Mouse (Mus musculus): Measurements from ENCODE around the gene Bcl6b. TPM values are rescaled to one million over a fixed set of nuclear protein-coding genes. Genes with fewer than 3 reads are reported as not detected.

The Bcl6b gene
- polyA plus RNA-seq (2012; rRNA removed), result 1.9 and 2.3 TPM in 2 replicates

DNA sequence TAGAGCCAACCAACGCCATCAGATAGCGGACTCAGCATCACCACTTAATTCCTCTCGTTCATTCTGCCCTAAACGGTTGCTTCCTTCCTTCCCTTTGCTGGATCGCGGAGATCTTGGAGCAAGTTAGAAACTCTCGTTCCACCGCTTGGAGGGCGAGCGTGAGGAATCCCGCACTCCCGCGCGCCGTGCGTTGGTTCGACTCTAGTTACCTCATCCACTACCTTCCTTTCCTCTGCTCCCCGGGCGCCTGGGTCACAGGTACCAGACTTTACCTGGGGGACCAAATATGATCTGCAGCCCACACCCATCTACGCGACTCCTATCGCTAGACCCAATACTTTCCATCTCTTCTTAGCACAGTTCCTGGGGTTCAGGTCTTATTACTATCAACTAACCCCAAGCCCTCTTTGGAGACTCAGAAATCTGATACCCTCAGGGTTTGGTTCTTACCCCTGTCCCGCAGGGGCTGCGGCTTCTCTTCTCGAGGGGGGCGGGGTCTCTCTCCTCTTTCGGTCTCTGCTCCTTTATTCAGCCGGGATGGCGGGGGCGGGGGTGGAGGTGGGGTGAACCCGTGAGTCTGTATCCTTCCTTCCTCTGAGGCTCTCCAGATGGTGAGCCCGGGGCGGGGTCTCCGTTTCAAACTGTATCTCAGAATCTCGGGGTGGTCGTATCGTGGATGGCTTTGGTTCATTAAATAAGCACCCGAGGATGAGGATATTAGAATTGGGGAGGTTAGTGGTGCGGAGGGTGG is at the start of gene Bcl6b:
Gene Bcl6b, minus strand, starts transcription at position 539 of the 751 bp plus-strand sequence.
- peaks cover 43% of the 10 kb centered on the region for H3K4me1 ChIP-seq (ENCODE audit: control insufficient read depth, insufficient read depth, low read length)
- peak within 1 kb of the TSS; percentile 76 for H3K27ac ChIP-seq (ENCODE audit: control insufficient read depth, insufficient read depth, low read depth, low read length)
- H3K27me3 ChIP-seq (ENCODE audit: control insufficient read depth, insufficient read depth, low read length), result no peaks in the 10 kb centered on the region; the same call in 1 of the 2 replicates
- no peaks in the 10 kb centered on the region for H3K36me3 ChIP-seq (ENCODE audit: control insufficient read depth, insufficient read depth, low read length)
- TF ChIP-seq CTCF (IDR thresholded peaks at IDR 0.05; ENCODE audit: control insufficient read depth, insufficient read depth, insufficient replicate concordance, low read depth, low read length) (no peak), POLR2A (IDR thresholded peaks at IDR 0.05; ENCODE audit: control insufficient read depth, low read depth, low read length) (peak; percentile 15; the same call in 1 of the 2 replicates)
- peak within 1 kb of the TSS; percentile 84 for H3K4me3 ChIP-seq (ENCODE audit: control insufficient read depth, low read depth, low read length)

DNA sequence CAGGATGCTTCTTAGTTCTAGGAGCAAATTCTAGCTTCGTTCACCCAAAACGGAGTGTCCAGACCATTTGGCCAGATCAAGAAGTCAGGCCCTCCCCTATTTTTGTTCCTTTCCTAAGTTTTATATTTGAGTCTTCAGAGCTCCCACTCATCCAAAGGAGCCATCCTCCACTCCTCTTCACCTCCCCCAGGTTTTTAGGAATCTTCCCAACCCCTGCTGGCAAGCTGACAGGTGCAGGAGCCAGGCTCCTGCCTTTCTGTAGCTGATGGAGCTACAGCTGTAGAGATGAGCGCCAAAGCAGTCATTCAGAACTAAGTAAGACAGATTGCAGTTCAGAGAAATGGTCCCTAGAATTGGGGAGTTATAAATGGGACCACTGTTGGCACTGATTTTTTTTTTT is 49.4 kb upstream of the Bcl6b start:
- TF ChIP-seq CTCF (IDR thresholded peaks at IDR 0.05; ENCODE audit: control insufficient read depth, insufficient read depth, insufficient replicate concordance, low read depth, low read length), result no peak
- TF ChIP-seq POLR2A (IDR thresholded peaks at IDR 0.05; ENCODE audit: control insufficient read depth, low read depth, low read length), result no peak
- H3K4me1 ChIP-seq (ENCODE audit: control insufficient read depth, insufficient read depth, low read length), result no peaks in the 10 kb centered on the region
- no peaks in the 10 kb centered on the region for H3K27me3 ChIP-seq (ENCODE audit: control insufficient read depth, insufficient read depth, low read length)
- no peak overlapping the region for H3K27ac ChIP-seq (ENCODE audit: control insufficient read depth, insufficient read depth, low read depth, low read length)
- H3K4me3 ChIP-seq (ENCODE audit: control insufficient read depth, low read depth, low read length), result no peak overlapping the region
- no peaks in the 10 kb centered on the region for H3K36me3 ChIP-seq (ENCODE audit: control insufficient read depth, insufficient read depth, low read length)

DNA sequence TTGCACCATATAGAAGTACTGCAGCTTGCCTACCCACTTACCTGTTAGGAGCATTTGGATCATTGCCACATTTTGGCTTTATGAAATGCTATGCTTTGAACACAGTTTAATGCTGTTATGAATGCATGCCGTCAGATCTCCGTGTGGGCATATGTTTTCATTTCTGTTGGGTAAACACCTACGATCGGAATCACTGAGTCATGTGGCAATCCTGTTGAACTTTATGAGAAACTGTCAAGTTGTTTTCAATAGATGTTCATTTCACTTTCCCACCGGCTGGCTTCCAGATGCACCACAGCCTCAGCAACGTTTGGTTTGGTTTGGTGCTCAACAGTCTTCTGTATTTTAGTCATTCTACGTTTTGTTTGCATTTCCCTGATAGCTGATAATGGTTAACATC is 42.0 kb upstream of the Bcl6b start:
- H3K27ac ChIP-seq (ENCODE audit: control insufficient read depth, insufficient read depth, low read depth, low read length), result no peak overlapping the region
- H3K4me1 ChIP-seq (ENCODE audit: control insufficient read depth, insufficient read depth, low read length), result no peaks in the 10 kb centered on the region
- TF ChIP-seq CTCF (IDR thresholded peaks at IDR 0.05; ENCODE audit: control insufficient read depth, insufficient read depth, insufficient replicate concordance, low read depth, low read length), result no peak
- no peaks in the 10 kb centered on the region for H3K27me3 ChIP-seq (ENCODE audit: control insufficient read depth, insufficient read depth, low read length)
- no peaks in the 10 kb centered on the region for H3K36me3 ChIP-seq (ENCODE audit: control insufficient read depth, insufficient read depth, low read length)
- no peak overlapping the region for H3K4me3 ChIP-seq (ENCODE audit: control insufficient read depth, low read depth, low read length)

DNA sequence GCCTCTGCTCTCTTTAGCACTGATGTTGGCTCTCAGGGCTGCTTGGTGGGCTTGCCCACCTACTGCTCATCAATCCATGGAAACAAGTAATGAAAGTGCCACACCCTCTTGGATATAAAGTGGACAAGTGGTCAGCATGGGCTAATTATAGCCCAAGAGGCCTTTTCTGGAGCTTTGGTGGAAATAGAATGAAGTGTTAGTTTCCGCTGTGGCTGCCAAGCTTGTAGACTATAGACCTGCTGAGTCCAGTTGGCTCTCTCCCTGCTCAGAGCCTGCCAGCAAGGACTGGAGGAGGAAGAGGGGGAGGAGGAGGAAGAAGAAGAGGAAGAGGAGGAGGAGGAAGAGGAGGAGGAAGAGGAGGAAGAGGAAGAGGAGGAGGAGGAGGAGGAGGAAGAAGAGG is 36.8 kb upstream of the Bcl6b start:
- H3K36me3 ChIP-seq (ENCODE audit: control insufficient read depth, insufficient read depth, low read length), result no peaks in the 10 kb centered on the region
- no peak overlapping the region for H3K4me3 ChIP-seq (ENCODE audit: control insufficient read depth, low read depth, low read length)
- TF ChIP-seq POLR2A (IDR thresholded peaks at IDR 0.05; ENCODE audit: control insufficient read depth, low read depth, low read length) (no peak), CTCF (IDR thresholded peaks at IDR 0.05; ENCODE audit: control insufficient read depth, insufficient read depth, insufficient replicate concordance, low read depth, low read length) (no peak)
- H3K4me1 ChIP-seq (ENCODE audit: control insufficient read depth, insufficient read depth, low read length), result no peaks in the 10 kb centered on the region
- H3K27me3 ChIP-seq (ENCODE audit: control insufficient read depth, insufficient read depth, low read length), result no peaks in the 10 kb centered on the region
- H3K27ac ChIP-seq (ENCODE audit: control insufficient read depth, insufficient read depth, low read depth, low read length), result 0 out of 2 replicates have a peak overlapping the region, but pooled peaks have one; percentile 49

DNA sequence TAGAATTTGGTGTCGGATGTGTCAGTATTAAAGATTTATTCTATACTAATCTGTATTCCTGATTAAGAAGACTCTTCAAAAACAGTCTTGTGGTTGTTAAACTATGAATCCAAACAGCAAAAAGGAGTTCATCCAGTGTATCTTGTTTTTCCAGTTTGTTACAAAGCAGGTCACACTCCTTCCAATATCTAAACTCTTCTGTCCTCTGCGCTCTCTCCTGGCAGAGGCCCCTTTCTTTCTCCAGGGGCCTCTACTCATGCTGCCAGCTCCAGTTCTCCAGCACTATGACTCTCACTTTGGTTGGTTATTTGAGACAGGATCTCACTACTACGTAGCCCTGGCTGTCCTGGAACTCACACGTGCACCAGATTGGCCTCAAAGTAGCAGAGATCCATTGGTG is 36.2 kb upstream of the Bcl6b start:
- TF ChIP-seq CTCF (IDR thresholded peaks at IDR 0.05; ENCODE audit: control insufficient read depth, insufficient read depth, insufficient replicate concordance, low read depth, low read length) (no peak), POLR2A (IDR thresholded peaks at IDR 0.05; ENCODE audit: control insufficient read depth, low read depth, low read length) (no peak)
- no peaks in the 10 kb centered on the region for H3K4me1 ChIP-seq (ENCODE audit: control insufficient read depth, insufficient read depth, low read length)

DNA sequence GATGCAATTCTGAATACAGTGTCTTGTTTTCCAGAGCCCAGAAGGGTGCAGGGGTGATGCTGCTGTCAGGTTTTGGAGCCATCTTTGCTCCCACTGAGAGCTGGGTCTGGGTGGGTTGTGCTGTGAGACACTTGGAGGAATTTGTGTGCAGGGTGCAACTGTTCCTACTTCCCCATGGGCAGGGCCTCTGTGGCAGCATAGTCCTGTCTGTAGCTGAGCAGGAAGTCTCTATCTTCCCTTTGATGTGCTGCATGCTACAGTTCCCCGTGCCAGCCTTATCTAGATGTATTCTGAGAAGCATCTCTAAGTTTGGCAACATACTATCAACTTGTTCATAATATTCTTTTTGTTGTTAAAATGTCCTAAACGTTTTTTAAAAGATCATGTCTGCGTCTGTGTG is 35.7 kb upstream of the Bcl6b start:
- no peak overlapping the region; the same call in 1 of the 2 replicates for H3K27ac ChIP-seq (ENCODE audit: control insufficient read depth, insufficient read depth, low read depth, low read length)
- TF ChIP-seq POLR2A (IDR thresholded peaks at IDR 0.05; ENCODE audit: control insufficient read depth, low read depth, low read length) (no peak), CTCF (IDR thresholded peaks at IDR 0.05; ENCODE audit: control insufficient read depth, insufficient read depth, insufficient replicate concordance, low read depth, low read length) (no peak)
- H3K4me3 ChIP-seq (ENCODE audit: control insufficient read depth, low read depth, low read length), result no peak overlapping the region
- no peaks in the 10 kb centered on the region for H3K36me3 ChIP-seq (ENCODE audit: control insufficient read depth, insufficient read depth, low read length)
- H3K4me1 ChIP-seq (ENCODE audit: control insufficient read depth, insufficient read depth, low read length), result no peaks in the 10 kb centered on the region
- H3K27me3 ChIP-seq (ENCODE audit: control insufficient read depth, insufficient read depth, low read length), result no peaks in the 10 kb centered on the region

More for the DNA sequence above, 36.2 kb upstream of the Bcl6b start:
- H3K4me3 ChIP-seq (ENCODE audit: control insufficient read depth, low read depth, low read length), result no peak overlapping the region
- no peaks in the 10 kb centered on the region for H3K36me3 ChIP-seq (ENCODE audit: control insufficient read depth, insufficient read depth, low read length)
- no peak overlapping the region for H3K27ac ChIP-seq (ENCODE audit: control insufficient read depth, insufficient read depth, low read depth, low read length)
- H3K27me3 ChIP-seq (ENCODE audit: control insufficient read depth, insufficient read depth, low read length), result no peaks in the 10 kb centered on the region

DNA sequence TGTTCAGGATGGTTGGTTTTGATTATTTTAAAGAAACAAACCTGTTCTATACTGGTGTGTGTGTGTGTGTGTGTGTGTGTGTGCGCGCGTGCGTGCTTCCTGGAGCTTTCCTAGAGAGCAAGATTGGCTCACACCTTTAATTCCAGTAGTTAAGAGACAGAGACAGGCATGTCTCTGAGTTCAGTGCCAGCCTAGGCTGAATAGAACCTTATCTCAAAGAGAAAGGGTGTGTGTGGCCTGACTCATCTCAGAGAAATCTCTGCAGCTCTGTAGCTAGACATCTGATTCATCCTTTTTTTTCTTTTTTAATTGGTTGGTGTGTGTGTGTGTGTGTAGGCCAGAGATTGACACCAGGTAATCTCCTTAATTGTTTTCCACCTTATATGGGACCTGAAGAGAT is 29.4 kb upstream of the Bcl6b start:
- TF ChIP-seq CTCF (IDR thresholded peaks at IDR 0.05; ENCODE audit: control insufficient read depth, insufficient read depth, insufficient replicate concordance, low read depth, low read length), result no peak
- no peak for TF ChIP-seq POLR2A (IDR thresholded peaks at IDR 0.05; ENCODE audit: control insufficient read depth, low read depth, low read length)
- Histone ChIP-seq H3K27me3 (ENCODE audit: control insufficient read depth, insufficient read depth, low read length) (no peaks in the 10 kb centered on the region), H3K4me1 (ENCODE audit: control insufficient read depth, insufficient read depth, low read length) (peaks cover 14% of the 10 kb centered on the region), H3K36me3 (ENCODE audit: control insufficient read depth, insufficient read depth, low read length) (no peaks in the 10 kb centered on the region), H3K4me3 (ENCODE audit: control insufficient read depth, low read depth, low read length) (no peak overlapping the region), H3K27ac (ENCODE audit: control insufficient read depth, insufficient read depth, low read depth, low read length) (no peak overlapping the region)

Measured in testis, adult 2 months (tissue).